Mouse (Mus musculus) layer of hippocampus, postnatal 25 days (tissue): Measurements from ENCODE around the gene Hemk1. TPM values are rescaled to one million over a fixed set of nuclear protein-coding genes. Genes with fewer than 3 reads are reported as not detected.
A peak's percentile ranks its signal among the peaks of the same experiment; 100 is the strongest.

Experiments used
- DNase-seq, 2 experiments: peaks; one replicate each; pipeline ENCODE4 v3.0.0; 2022; ENCODE audit warnings: mixed read lengths in 2 of 2, low spot score in 1 of 2; ENCODE audit errors: extremely low spot score in 1 of 2
- total RNA-seq, 2 experiments: library from RNA; stranded (reverse); gene quantifications; 2 replicates each; pipeline ENCODE4 v1.2.3; 2021

The Hemk1 gene
- total RNA-seq, 2 experiments from 2014 or later = 16.5 to 18.2 TPM

DNA sequence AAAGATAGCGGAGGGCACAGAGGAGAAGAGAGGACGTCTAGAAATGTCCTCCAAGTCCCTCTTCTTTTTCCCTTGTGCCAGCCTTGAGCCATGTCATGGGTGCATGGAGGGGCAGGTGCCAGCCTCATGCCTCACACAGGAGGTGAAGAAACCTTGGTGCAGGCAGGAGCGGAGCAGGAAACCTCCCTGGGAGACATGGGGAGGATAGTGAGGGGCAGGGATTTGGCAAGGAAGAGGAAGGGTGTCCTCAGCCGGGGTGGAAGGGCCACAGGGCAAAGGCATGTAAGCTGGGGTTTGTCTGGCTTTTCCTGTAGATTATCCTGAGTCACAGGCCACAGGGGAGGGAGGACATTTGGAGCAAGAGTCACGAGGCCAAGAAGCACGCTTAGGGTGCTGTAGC is 5.9 kb upstream of the Hemk1 start:
- DNase-seq = no peak

DNA sequence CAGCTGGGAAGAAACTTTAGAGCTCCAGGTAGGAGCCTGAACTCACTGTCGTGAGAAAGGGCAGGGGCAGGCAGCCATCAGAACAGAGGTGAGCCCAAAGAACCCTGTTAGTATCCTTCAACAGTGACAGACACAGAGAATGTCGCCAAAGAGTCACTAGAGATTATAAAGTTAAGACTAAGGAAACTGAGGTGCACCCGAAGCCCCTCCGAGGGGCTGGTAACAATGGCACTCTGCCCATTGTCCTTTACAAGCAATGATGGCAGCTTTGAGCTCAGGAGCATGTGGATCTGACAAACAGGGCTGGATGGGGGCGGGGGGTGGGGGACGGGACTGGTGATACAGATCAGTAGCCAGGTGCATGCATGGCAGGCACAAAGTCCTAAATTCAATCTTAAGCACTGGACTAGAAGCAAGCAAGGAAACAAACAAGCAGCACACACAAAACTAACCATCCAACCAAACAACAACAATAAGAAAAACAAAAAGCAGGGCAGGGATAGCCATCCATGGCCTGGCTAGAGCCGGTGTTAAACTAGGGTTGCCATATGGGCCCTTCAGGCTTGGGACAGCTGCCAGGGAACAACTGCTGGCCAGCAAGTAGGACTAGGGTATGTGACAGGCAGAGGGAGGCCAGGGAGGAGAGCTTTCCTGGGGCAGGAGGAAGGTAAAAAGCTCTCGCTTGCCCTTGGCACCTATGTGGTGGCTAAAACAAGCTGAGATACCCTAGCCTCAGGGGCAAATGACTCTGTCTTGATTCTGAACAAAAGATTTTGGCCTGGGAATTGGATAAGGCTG is 5.2 kb upstream of the Hemk1 start:
- DNase-seq = no peak

DNA sequence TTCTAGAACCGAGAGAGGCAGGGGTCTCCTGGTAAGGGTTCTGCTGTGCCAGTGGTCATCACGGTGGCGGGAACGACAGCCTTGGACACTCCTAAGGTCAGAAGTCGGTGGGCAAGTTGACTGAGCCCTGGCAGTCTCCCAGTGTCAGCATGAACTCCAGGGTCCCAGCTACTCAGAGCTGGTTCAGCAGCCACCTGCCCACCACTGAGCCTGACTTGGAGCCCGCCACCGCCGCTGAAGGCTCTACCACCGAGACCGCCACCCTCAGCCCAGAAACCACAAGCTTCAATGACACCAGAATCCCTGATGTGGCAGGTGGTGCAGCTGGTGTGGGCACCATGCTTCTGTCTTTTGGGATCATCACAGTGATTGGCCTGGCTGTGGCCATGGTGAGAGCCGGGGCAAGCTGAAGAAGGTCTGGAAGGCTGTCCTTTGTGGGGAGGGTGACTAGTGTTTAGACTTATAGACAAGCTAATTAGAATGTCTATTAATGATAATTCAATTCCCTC is 4.1 kb upstream of the Hemk1 start:
- DNase-seq = no peak

DNA sequence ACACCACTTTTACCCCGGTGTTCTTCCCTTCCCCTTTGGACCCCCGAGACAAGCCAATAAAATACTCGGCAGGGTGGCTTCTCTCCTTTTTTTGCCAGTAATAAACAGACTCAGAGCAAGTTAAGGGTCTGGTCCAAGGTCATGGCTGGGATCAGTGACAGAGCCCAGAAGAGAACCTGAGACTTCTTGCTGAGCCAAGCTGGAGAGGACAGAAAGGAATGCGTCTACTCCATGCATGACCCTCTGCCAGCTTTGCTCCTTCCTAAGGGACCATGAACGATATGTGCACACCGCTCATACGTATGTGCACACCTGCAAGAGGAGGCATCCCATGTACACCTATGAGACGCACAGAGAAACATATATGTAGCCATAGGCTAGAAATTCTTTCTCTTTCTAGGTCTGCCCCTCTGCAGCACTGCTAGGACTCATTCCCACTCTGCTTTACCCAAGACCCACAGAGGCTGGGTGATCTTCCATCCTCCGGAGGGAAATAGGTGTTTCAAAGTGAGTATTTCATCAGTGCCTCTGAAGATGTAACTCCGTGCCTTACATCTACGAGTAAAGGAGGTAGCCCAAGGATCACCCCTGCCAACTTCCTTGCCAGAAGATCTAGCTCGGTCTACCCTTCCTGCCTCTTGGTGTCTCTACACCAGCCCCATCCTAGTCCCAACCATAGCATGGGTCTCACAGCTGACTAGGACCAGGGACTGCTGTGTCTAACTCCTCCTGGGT is 2.9 kb upstream of the Hemk1 start:
- DNase-seq = no peak

DNA sequence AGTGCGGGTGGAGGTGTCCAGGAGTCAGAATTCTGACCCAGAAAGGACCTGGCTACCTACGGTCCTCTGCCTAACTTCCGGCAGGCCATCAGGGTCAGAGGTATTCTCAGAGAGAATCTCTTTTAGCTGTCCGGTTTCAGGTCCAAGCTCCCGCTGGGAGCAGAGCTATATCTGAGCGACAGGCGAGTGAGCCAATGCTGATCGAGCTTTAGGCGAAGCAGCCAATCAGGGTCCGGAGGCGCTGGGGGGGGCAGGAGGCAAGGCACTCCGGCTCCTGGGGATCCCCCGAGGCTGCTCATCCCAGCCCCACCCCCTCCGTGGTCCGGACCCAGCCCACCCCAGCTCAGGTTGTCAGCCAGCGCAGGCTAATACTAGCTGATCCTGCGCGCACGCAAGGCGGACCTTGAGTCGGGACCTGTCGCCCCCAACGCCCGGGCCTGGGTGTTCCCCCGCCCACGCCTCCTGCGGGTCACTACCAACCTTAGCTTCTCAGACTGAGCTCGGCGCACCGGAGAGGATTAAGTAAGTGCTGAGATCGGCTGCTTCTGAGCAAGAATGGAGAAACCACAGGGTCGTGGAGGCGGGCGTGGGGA is 2.2 kb upstream of the Hemk1 start, which contains the start of gene 6430571L13Rik:
Gene 6430571L13Rik (plus strand): TSS at position 336 of the 593 bp plus-strand sequence.
- DNase-seq = peak; percentile 81 to 91

DNA sequence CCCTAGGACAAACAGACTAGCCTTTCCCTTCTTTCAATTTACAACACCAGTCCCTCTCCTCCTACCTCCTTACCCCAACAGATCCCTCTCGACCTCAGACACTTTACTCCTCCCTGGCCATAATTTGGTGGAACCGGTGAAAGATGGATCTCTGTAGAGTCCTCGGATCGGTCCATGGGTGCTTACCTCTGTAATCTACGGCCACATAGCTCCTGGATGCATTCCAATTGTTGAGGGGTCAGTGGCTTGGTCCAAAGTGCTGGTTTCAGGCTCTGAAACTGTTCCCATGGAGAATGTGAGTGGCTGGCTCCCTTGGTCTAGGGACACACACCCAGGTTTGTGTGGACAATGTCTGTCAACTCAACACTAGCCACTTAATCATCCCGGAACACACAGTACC is 1.8 kb downstream of the Hemk1 start:
- DNase-seq = no peak

DNA sequence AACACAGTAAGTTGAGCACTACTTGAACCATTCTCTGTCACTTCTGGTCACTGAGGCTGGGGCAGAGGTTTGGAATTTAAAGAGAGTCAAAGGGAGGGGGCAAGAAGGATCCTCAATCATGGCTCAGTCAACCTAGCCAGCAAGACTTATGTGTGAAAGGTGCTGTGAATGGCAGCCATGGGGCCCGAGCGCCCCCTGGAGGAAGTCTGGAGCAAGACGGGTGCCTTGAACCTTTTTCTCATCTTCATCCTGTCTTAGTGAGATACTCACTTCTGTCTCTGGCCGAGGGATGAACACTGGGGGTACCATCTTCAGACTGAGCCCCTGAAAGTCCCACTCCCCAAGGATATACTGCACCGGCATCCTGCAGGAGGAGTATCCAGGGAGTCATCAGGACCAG is 2.2 kb downstream of the Hemk1 start:
- DNase-seq = peak; percentile 42 to 66

DNA sequence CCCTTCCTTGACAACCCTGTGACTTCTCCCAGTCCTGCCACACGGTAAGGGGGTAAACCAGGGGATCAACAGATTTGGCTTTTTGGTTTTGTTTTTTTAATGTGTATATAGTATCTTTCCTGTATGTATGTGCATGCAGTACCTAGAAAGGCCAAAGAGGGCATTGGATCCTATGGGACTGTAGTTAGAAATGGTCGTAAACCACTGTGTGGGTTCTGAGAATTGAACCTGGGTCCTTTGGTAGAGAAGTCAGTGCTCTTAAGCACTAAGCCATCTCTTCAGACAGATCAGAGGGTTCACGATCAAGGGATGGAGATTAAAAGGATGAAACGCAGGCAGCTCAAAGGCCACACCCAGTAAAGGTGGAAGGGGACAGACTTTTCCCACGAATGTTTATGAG is 3.1 kb downstream of the Hemk1 start:
- no peak for DNase-seq

DNA sequence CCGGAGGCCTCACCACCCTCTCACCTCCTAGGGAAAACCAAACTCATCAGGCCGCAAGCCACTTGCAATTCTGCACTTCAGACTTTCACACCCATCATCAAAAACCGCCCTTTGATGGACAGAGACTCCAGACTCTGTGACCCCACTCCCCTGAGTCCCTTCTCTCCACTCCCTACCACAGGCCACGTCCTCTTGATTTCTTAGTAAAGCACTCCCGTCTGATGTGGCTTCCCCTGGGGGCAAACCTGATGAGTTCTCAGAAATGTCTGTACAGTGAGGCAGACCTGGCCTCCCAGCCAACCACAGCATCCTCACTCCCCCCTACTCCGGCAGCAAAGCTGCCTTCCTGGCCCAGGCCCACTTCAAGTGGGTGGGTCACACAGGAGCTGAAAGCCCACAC is 3.8 kb downstream of the Hemk1 start:
- no peak for DNase-seq

DNA sequence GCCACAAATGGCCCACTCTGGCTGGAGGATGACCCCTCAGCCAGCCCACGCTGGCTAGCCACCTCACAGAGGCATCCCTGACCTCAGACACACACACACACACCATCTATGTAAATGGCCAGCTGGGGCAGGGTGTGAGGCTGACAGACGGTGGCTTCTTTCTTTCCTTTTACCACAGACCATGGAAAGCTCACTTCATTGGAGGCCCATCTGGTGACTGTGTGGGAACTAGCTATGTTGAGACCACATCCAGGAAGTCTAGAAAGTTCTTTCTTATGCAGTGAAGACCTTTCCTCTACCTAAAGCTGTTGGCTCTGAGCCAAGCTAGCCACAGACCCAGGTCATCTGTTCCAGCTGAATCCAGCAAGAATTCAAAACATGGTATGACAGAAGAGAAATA is 4.5 kb downstream of the Hemk1 start:
- no peak for DNase-seq

DNA sequence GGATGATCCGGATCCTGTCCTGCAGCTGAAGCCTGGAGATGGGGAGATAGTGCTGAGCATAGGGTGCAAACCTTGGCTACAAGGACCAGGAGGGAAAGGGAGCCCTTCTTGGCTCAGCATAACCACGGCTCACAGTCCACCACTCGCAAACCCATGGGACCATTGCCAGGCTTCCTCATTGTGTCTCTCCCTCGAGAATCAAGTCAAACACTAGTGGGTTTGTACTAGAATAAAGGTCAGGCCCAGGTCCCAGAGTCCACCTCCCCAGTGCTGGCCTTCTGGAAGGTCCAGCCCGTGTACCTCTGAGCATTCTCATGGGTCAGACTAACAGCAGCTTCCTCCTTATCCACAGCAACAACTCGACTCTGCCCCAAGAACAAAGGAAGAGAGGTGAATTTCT is 7.4 kb downstream of the Hemk1 start:
- DNase-seq = no peak

DNA sequence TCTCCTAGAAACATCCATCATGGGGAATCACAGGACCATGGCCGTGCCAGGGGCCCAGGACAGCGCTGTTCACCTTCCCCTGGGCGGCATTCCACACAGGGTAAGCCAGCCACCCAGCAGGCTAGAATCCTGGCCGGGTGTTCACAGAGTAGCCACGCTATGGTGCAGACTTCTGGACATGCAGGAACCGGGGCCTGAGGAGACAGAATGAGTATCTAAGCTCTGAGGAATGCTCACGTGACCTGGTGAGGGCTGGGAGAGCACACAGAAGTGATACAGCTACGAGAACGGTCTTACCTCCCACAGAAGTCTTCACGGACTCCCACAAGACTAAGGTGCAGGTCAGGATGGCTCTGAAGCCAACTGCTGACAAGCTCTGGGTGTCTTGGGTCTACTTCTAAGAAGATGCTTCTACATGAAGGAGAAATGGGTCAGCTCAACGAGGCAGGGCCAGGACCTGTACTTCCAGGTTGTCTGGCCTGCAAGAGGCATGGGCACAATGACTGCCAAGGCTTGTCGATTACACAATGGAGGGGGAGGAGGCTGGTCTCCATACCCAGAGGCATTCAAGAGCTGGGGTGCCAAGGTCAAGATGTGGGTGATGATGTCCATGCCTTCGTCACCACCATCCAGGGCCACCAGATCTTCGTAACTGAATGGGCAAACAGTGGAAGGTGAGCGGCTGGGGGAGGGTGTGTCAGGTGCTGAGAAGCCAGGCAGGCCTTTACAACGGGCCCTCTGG is 10.1 kb downstream of the Hemk1 start:
- DNase-seq = no peak

DNA sequence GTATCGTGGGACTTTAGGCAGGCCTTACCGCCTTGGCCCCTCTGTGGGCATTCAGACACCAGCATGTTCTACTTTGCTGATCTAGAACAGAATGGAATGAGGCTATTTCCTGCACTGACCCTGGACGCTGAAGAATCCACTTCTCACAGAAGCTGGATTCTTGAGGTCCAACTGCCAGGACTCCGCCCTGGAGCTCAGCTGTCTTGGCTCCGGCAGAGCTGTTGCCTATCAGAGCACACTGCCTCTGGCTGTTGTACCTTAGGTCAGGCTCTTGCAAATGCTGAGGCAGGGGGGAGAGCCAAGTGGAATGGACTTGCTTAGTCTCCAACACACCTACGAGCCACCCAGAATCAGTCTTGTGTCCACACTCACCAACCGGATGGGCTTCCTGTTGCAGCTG is 12.2 kb downstream of the Hemk1 start:
- no peak for DNase-seq

DNA sequence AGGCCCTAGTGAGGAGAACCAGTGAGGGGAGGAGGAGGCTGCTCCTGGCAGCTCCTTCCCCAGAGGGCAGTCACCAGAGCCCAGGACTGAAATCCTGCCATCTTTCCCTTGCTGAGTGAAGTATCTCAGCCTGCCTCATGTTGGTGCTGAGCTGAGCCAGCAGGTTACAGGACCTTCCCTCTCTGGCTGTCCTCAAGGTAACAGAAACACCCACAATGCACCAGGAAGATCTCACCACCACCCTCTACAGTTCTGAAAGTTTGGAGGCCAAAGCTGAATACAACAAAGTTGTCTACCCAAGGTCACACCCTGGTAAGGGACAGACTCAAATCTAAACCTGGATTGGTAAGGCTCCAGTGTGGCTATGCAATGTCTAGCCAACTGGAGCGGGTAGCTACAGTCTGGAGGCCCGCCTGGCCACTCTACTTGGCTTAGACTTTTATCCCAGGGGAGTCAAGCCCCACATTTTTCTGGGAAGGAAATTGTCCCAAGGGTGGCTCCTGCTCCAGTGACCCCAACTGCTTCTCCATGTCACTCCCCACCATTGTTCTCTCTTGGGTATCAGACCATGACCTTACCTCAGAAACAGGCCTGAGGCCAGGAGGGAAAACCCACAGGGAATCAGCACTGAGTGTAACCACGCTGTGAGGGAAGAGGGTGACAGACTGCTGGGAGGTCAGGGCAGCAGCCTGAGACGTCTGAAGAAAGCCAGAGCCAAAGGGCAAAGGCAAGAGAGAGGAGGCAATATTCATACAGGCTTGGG is 13.2 kb downstream of the Hemk1 start:
- DNase-seq = no peak

DNA sequence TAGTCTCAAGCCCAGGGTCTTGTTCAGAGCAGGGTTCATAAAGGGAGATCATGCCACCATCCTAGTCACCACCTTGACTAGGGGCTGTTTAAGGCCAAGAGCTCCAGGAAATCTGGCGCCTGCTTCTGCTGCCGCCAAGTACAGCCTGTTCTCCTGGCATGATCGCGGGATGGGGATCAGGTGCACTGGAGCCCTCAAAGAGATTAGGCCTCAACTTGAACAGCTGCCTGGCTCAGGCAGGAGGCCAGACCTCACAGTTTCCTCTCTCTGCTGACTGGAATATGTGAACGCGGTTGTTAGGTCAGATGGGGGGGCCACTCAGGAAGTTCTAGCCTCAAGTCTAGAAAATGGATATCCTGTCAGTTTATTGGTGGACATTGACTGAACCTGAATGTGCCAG is 14.6 kb downstream of the Hemk1 start:
- peak in 1 of 2 experiments; percentile 19 for DNase-seq

DNA sequence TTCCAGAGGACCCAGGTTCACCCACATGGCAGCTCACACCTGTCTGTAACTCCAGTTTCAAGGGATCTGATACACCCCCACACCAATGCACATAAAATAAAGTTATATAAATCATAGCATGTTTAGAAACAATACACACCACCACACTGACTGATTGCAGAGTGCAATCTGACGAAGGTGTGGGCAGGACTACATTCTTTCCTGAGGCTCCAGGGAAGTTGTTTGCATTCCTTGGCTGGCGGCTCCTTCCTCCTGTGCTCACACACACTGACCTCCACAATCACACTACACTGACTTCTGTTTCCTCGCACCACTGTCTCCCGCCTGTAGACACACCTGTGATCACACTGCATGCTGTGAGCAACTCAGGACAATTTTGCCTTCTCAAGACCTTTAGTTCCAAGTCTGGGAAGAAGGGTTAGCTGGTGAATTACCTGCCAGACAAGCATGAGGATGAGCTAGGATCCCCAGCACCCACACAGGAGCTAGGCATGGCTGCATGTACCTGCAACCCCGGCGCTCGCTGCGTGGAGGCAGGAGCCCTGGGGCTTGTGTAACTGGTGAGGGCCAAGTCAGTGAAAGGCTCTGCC is 15.6 kb downstream of the Hemk1 start:
- no peak for DNase-seq

DNA sequence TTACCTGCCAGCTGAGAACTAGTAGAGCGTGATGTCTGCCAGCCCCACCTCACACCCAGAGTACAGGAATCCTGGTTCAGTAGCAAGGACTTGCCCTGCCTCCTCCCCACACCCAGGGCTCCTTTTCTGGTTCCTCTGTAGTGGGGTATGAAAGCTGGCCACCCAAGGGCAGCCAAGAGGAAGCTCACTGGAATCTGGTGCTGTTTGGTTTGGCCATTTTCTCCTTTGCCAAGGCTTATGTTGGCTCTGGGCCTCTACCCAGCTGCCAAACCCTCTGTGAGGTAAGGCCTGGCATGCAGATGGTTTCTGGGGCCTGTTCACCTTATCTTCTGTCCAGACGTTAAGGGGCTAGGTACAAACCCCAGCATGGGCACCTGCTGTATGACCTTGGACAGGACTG is 22.4 kb downstream of the Hemk1 start:
- no peak for DNase-seq

DNA sequence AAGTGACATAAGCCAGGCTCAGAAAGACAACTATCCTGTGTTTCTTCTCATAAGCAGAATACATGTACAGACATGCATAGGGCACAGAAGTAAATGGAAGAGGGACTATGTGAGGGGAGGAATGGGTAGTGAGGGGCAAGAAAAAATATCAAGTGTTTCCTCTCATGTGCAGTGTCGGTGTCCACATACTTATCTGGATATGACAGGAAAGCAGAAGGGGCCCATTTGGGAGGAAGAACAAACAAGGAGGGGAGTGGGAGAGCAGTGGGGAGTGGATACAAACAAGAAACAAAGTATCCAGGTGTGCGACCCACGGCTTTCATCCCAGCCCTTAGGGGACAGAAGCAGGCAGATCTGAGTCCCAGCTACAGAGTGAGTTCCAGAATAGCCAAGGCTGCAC is 24.2 kb downstream of the Hemk1 start:
- DNase-seq = no peak

DNA sequence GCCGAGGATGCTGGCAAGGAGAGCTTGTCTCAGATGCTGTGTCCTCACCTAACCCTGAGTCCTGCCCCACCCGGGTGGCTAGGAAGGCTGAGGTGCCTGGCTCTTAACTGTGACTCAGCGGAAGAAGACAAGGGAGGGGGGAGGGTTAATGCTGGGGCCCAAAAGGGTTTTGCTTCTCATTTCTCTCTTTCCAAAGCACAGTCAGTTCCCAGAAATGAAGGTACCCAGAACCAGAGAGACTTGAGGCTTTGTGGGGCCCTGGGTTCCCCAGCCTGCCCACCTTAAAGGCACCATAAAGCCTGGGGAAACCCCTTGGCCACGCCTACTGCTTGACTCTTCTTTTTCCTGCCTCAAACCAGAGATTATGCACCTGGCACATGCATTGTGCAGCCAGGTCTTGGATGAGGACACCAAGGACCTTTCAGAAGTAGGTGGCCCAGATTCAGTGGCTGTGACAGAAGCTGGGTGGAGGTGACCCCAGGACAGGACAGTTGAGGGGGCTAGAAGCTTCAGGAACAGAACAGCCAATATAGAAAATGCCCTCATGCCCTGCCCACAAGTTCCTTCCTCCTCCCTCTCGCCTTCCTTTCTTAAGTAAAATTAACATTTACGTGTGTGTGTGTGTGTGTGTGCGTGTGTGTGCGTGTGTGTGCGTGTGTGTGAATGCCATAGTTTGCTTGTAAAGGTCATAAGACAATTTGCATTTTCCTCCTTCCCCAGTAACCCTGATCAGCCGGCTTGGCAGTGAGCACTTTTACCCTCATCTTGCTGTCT is 25.2 kb downstream of the Hemk1 start:
- DNase-seq = no peak
